In genomic region chr2:32533163-32533562, GRCm38 (mm10) we compare ENCODE assay signal across 28 mouse cellular contexts. TPM values are rescaled to one million over a fixed set of nuclear protein-coding genes. Genes with fewer than 3 reads are reported as not detected.
DNase-seq lines count a peak whose midpoint lies in the region; ATAC-seq lines count a peak whose summit lies in the region.
"Had no signal": no experiment of that assay in that cellular context is flagged by ENCODE, and none has a peak within 500 bp of the region (broad histone marks: within the 10 kb centered on the region; RNA-seq: fewer than 3 reads in every experiment).

No protein-coding gene starts in this region.

- DNase-seq in forebrain, embryonic 10.5 days (ENCODE audit: extremely low spot score, low spot score) = no peak
- DNase-seq in forebrain, embryonic 11.5 days (ENCODE audit: low spot score) = no peak
- DNase-seq in kidney, adult 11 months = no peak
- no peak for DNase-seq in neural tube, embryonic 10.5 days (ENCODE audit: extremely low spot score, low spot score)
- DNase-seq: adrenal gland, adult 8-10 months; cerebellum, postnatal 10 days; heart, postnatal 14 days; liver; right cerebral cortex, adult 18-20 months; thymus, adult 18-20 months; thymus, postnatal 4 days had no signal

- WGBS in forebrain, embryonic 10.5 days = 87% methylated on average over 2 of the region's 2 CpGs
- WGBS in forebrain, embryonic 11.5 days = 95% methylated on average over 2 of the region's 2 CpGs
- WGBS in kidney, embryonic 15.5 days = 75% methylated on average over 2 of the region's 2 CpGs
- WGBS in neural tube, embryonic 15.5 days = 97% methylated on average over 2 of the region's 2 CpGs

- no peaks in the 10 kb centered on the region for H3K36me3 ChIP-seq in forebrain, embryonic 10.5 days (replicated peaks)
- H3K36me3 ChIP-seq in forebrain, embryonic 11.5 days (ENCODE audit: control insufficient read depth, insufficient read depth, low read length) = no peaks in the 10 kb centered on the region
- no peaks in the 10 kb centered on the region for H3K36me3 ChIP-seq in kidney, embryonic 15.5 days
- H3K36me3 ChIP-seq in neural tube, embryonic 15.5 days = no peaks in the 10 kb centered on the region
- H3K36me3 ChIP-seq: embryonic facial prominence, embryonic 13.5 days; heart, embryonic 13.5 days; hindbrain, embryonic 13.5 days; intestine, embryonic 15.5 days; liver, embryonic 15.5 days had no signal

- ATAC-seq in forebrain, embryonic 11.5 days (replicated peaks; ENCODE audit: low FRiP score) = no peak
- no peak for ATAC-seq in kidney, embryonic 15.5 days (replicated peaks; ENCODE audit: low FRiP score)
- ATAC-seq in neural tube, embryonic 15.5 days (ENCODE audit: low FRiP score) = no peak
- ATAC-seq in inflammation-experienced regulatory T-cells, adult 6 months = no peak
- no peak for ATAC-seq in frontal cortex, adult (ENCODE audit: low TSS enrichment)
- ATAC-seq: forebrain, embryonic 14.5 days; intestine, embryonic 15.5 days; lung, postnatal 0 days had no signal

- no peak overlapping the region for H3K4me3 ChIP-seq in forebrain, embryonic 10.5 days
- no peak overlapping the region for H3K4me3 ChIP-seq in forebrain, embryonic 11.5 days (ENCODE audit: low read depth, low read length)
- H3K4me3 ChIP-seq in kidney, embryonic 15.5 days (replicated peaks) = no peak overlapping the region
- H3K4me3 ChIP-seq in neural tube, embryonic 15.5 days (replicated peaks) = no peak overlapping the region
- H3K4me3 ChIP-seq: embryonic facial prominence, embryonic 13.5 days; erythroblast, embryonic 14.5 days; heart, embryonic 13.5 days; hindbrain, embryonic 13.5 days; intestine, embryonic 15.5 days; left cerebral cortex, adult 2 months; liver, embryonic 15.5 days; myocyte had no signal

- peak overlapping the region; percentile 93 for H3K27ac ChIP-seq in forebrain, embryonic 10.5 days
- H3K27ac ChIP-seq in forebrain, embryonic 11.5 days (ENCODE audit: low read depth, low read length) = no peak overlapping the region
- peak overlapping the region; percentile 97; the same call in 1 of the 2 replicates for H3K27ac ChIP-seq in kidney, embryonic 15.5 days
- no peak overlapping the region for H3K27ac ChIP-seq in neural tube, embryonic 15.5 days (replicated peaks)
- H3K27ac ChIP-seq: hindbrain, embryonic 13.5 days; left cerebral cortex, adult 2 months; liver, embryonic 15.5 days; macrophage had no signal

- H3K4me1 ChIP-seq in forebrain, embryonic 10.5 days = peaks cover 54% of the 10 kb centered on the region
- H3K4me1 ChIP-seq in forebrain, embryonic 11.5 days (replicated peaks; ENCODE audit: control insufficient read depth, insufficient read depth, low read length) = peaks cover 18% of the 10 kb centered on the region
- peaks cover 45% of the 10 kb centered on the region for H3K4me1 ChIP-seq in kidney, embryonic 15.5 days
- H3K4me1 ChIP-seq in neural tube, embryonic 15.5 days = peaks cover 33% of the 10 kb centered on the region

- H3K4me2 ChIP-seq in forebrain, embryonic 11.5 days (ENCODE audit: low read depth, low read length, severe bottlenecking) = no peak overlapping the region
- no peak overlapping the region for H3K4me2 ChIP-seq in kidney, embryonic 15.5 days
- no peak overlapping the region for H3K4me2 ChIP-seq in neural tube, embryonic 15.5 days
- H3K4me2 ChIP-seq: hindbrain, embryonic 13.5 days; liver, embryonic 15.5 days had no signal

- no peaks in the 10 kb centered on the region for H3K27me3 ChIP-seq in forebrain, embryonic 10.5 days (ENCODE audit: poor library complexity, severe bottlenecking)
- no peaks in the 10 kb centered on the region for H3K27me3 ChIP-seq in forebrain, embryonic 11.5 days (ENCODE audit: control insufficient read depth, insufficient read depth, low read length)
- H3K27me3 ChIP-seq in kidney, embryonic 15.5 days = no peaks in the 10 kb centered on the region
- no peaks in the 10 kb centered on the region for H3K27me3 ChIP-seq in neural tube, embryonic 15.5 days (replicated peaks)
- H3K27me3 ChIP-seq: embryonic facial prominence, embryonic 13.5 days; heart, embryonic 13.5 days; hindbrain, embryonic 13.5 days; intestine, embryonic 15.5 days had no signal

- H3K9ac ChIP-seq in forebrain, embryonic 11.5 days (ENCODE audit: low read length) = no peak overlapping the region
- H3K9ac ChIP-seq in kidney, embryonic 15.5 days = no peak overlapping the region
- 0 out of 2 replicates have a peak overlapping the region, but pooled peaks have one; percentile 0 for H3K9ac ChIP-seq in neural tube, embryonic 15.5 days (replicated peaks)
- H3K9ac ChIP-seq: heart, embryonic 13.5 days; intestine, embryonic 15.5 days; liver, embryonic 15.5 days had no signal

- no peaks in the 10 kb centered on the region for H3K9me3 ChIP-seq in forebrain, embryonic 10.5 days
- H3K9me3 ChIP-seq in forebrain, embryonic 11.5 days (ENCODE audit: control insufficient read depth, low read length) = no peaks in the 10 kb centered on the region
- no peaks in the 10 kb centered on the region for H3K9me3 ChIP-seq in kidney, embryonic 15.5 days (replicated peaks)
- H3K9me3 ChIP-seq in neural tube, embryonic 15.5 days (replicated peaks) = no peaks in the 10 kb centered on the region
- H3K9me3 ChIP-seq: embryonic facial prominence, embryonic 13.5 days; G1E; heart, embryonic 13.5 days; hindbrain, embryonic 13.5 days; intestine, embryonic 15.5 days; liver, embryonic 15.5 days had no signal

RNA-seq across cellular contexts. Expression of gene Fam102a, which starts 2.0 kb away (rescaled TPM):
- polyA plus RNA-seq in forebrain, embryonic 10.5 days (2016; fragmentation: Nextera tagmentation; extraction: Ambion mirVana) = 7.3 and 7.8 TPM in 2 replicates
- polyA plus RNA-seq in forebrain, embryonic 11.5 days (2014; fragmentation: Nextera tagmentation; extraction: Ambion mirVana) = 10.4 and 10.6 TPM in 2 replicates
- polyA plus RNA-seq in kidney, embryonic 15.5 days (2015; fragmentation: Nextera tagmentation; extraction: Ambion mirVana) = 14.5 and 15.0 TPM in 2 replicates
- polyA plus RNA-seq in neural tube, embryonic 15.5 days (2015; fragmentation: Nextera tagmentation; extraction: Ambion mirVana) = 6.7 and 7.0 TPM in 2 replicates
- 10 to 100 TPM; 40.7 to 52.4 (median 50.7) TPM for polyA plus RNA-seq in inflammation-experienced regulatory T-cells, adult 6 months (2017; shearing (Covaris generic))

RNA-seq across cellular contexts. Expression of gene Dpm2, which starts 37.5 kb away (rescaled TPM):
- 104 and 105 TPM in 2 replicates for polyA plus RNA-seq in forebrain, embryonic 10.5 days (2016; fragmentation: Nextera tagmentation; extraction: Ambion mirVana)
- polyA plus RNA-seq in forebrain, embryonic 11.5 days (2014; fragmentation: Nextera tagmentation; extraction: Ambion mirVana) = 98.9 and 102 TPM in 2 replicates
- polyA plus RNA-seq in kidney, embryonic 15.5 days (2015; fragmentation: Nextera tagmentation; extraction: Ambion mirVana) = 103 and 107 TPM in 2 replicates
- polyA plus RNA-seq in neural tube, embryonic 15.5 days (2015; fragmentation: Nextera tagmentation; extraction: Ambion mirVana) = 141 and 147 TPM in 2 replicates
- polyA plus RNA-seq in inflammation-experienced regulatory T-cells, adult 6 months (2017; shearing (Covaris generic)) = 100 to 1,000 TPM; 126 to 160 (median 144) TPM

RNA-seq across cellular contexts. Expression of gene Pip5kl1, which starts 41.4 kb away (rescaled TPM):
- polyA plus RNA-seq in forebrain, embryonic 10.5 days (2016; fragmentation: Nextera tagmentation; extraction: Ambion mirVana) = 1.8 TPM in 2 replicates
- polyA plus RNA-seq in forebrain, embryonic 11.5 days (2014; fragmentation: Nextera tagmentation; extraction: Ambion mirVana) = 1.8 and 2.3 TPM in 2 replicates
- 2.0 and 2.7 TPM in 2 replicates for polyA plus RNA-seq in kidney, embryonic 15.5 days (2015; fragmentation: Nextera tagmentation; extraction: Ambion mirVana)
- polyA plus RNA-seq in neural tube, embryonic 15.5 days (2015; fragmentation: Nextera tagmentation; extraction: Ambion mirVana) = 16.3 and 17.8 TPM in 2 replicates
- polyA plus RNA-seq in inflammation-experienced regulatory T-cells, adult 6 months (2017; shearing (Covaris generic)) = not detected
- polyA plus RNA-seq: erythroblast, embryonic 14.5 days; heart, embryonic 13.5 days; liver, embryonic 15.5 days; lung, postnatal 0 days; macrophage had no signal

RNA-seq across cellular contexts. Expression of gene 9430097D07Rik, which starts 42.3 kb away (rescaled TPM):
- polyA plus RNA-seq in forebrain, embryonic 10.5 days (2016; fragmentation: Nextera tagmentation; extraction: Ambion mirVana) = 0.19 and 0.30 TPM in 2 replicates
- polyA plus RNA-seq in forebrain, embryonic 11.5 days (2014; fragmentation: Nextera tagmentation; extraction: Ambion mirVana) = 0.35 TPM in 1 of 2 replicates, not detected in the other
- polyA plus RNA-seq in kidney, embryonic 15.5 days (2015; fragmentation: Nextera tagmentation; extraction: Ambion mirVana) = 0.10 and 0.17 TPM in 2 replicates
- 0.59 and 0.99 TPM in 2 replicates for polyA plus RNA-seq in neural tube, embryonic 15.5 days (2015; fragmentation: Nextera tagmentation; extraction: Ambion mirVana)
- under 1 TPM in 1 of 3 experiments, not detected in 2; 0.31 TPM for polyA plus RNA-seq in inflammation-experienced regulatory T-cells, adult 6 months (2017; shearing (Covaris generic))
- polyA plus RNA-seq: embryonic facial prominence, embryonic 13.5 days; erythroblast, embryonic 14.5 days; G1E; gonadal fat pad, adult 2 months; intestine, embryonic 15.5 days; liver, embryonic 15.5 days; lung, postnatal 0 days; macrophage had no signal

RNA-seq across cellular contexts. Expression of gene St6galnac4, which starts 53.7 kb away (rescaled TPM):
- polyA plus RNA-seq in forebrain, embryonic 10.5 days (2016; fragmentation: Nextera tagmentation; extraction: Ambion mirVana) = 15.7 and 17.6 TPM in 2 replicates
- polyA plus RNA-seq in forebrain, embryonic 11.5 days (2014; fragmentation: Nextera tagmentation; extraction: Ambion mirVana) = 15.4 and 16.7 TPM in 2 replicates
- polyA plus RNA-seq in kidney, embryonic 15.5 days (2015; fragmentation: Nextera tagmentation; extraction: Ambion mirVana) = 22.3 and 23.2 TPM in 2 replicates
- polyA plus RNA-seq in neural tube, embryonic 15.5 days (2015; fragmentation: Nextera tagmentation; extraction: Ambion mirVana) = 43.9 and 44.6 TPM in 2 replicates
- 10 to 100 TPM; 31.5 to 42.6 (median 33.5) TPM for polyA plus RNA-seq in inflammation-experienced regulatory T-cells, adult 6 months (2017; shearing (Covaris generic))

Comparison
In these comparisons a context has a peak if more than half of its experiments do, and no peak if none do; other contexts are left out.
1. H3K27ac ChIP-seq: peak in forebrain, embryonic 10.5 days (single experiment) and kidney, embryonic 15.5 days (single experiment); none in forebrain, embryonic 11.5 days (single experiment) and neural tube, embryonic 15.5 days (single experiment).